Mouse (Mus musculus) MEL (cell line): ENCODE results near the gene Fgfr2.

Source experiments
- E2F4 ChIP-seq: IDR thresholded peaks from 2 replicates; pipeline ENCODE4 v1.6.1; 2011; ENCODE audit warnings: low read depth, low read length, improper control_type of control experiment, borderline replicate concordance
- EP300 ChIP-seq, 2 experiments: IDR thresholded peaks; 2 replicates each; pipeline ENCODE4 v1.6.1; 2011; ENCODE audit warnings: improper control_type of control experiment in 2 of 2, low read length in 2 of 2, low read depth in 1 of 2, mild to moderate bottlenecking in 1 of 2
- GABPA ChIP-seq: IDR thresholded peaks from 2 replicates; pipeline ENCODE4 v1.6.1; 2012; ENCODE audit warnings: low read depth, mild to moderate bottlenecking, inconsistent platforms, low read length, improper control_type of control experiment, moderate library complexity
- NELFE ChIP-seq: IDR thresholded peaks from 2 replicates; pipeline ENCODE4 v1.6.1; 2011; ENCODE audit warnings: low read depth, low read length, improper control_type of control experiment

- TF ChIP-seq EP300 (IDR thresholded peaks at IDR 0.05; ENCODE audit: low read depth in 1 of 2, low read length in 2 of 2) (no peak), GABPA (no peak), NELFE (no peak), E2F4 (no peak)
Observed at GRCm38 (mm10) chr7:132767999-132768370, 355.2 kb downstream of the Fgfr2 start.
